Mouse (Mus musculus) embryonic fibroblast, embryonic 13.5 days (primary cell): ENCODE data around the gene Zswim7.

Source experiments
- CTCF ChIP-seq: IDR thresholded peaks from 2 replicates; pipeline ENCODE4 v1.5.1; 2011; ENCODE audit warnings: mild to moderate bottlenecking, control low read depth, low read length, moderate library complexity, borderline replicate concordance; ENCODE audit not compliant: insufficient read depth
- POLR2A ChIP-seq: IDR thresholded peaks from 2 replicates; pipeline ENCODE4 v1.6.1; 2011; ENCODE audit warnings: low read depth, mild to moderate bottlenecking, control low read depth, low read length, moderate library complexity

DNA sequence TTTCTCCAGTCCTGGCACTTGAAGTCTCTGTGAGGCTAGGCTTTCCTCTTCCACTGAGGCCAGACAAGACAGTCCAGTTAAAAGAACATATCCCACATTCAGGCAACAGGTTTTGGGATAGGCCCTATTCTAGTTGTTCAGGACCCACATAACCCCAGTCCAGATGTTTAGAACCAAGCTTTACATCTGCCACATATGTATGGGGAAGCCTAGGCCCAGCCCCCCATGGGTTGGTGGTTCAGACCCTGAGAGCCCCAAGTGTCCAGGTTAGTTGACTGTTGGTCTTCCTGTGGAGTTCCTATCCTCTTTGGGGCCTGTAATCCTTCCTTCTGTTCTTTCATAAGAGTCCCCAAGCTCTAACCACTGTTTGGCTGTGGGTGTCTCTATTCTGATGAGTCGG is 6.5 kb upstream of the Zswim7 start:
- TF ChIP-seq CTCF (no peak), POLR2A (no peak)
